Mouse (Mus musculus) intestine, embryonic 14.5 days (tissue): Measurements from ENCODE around the gene Irak3. TPM values are rescaled to one million over a fixed set of nuclear protein-coding genes. Genes with fewer than 3 reads are reported as not detected.

Source experiments
- ATAC-seq: fragments of 200-750 bp; cut with Nextera tagmentation; replicated peaks from 2 replicates; pipeline ENCODE4 v1.8.0; 2017; ENCODE audit warnings: low read depth, moderate number of reproducible peaks, moderate TSS enrichment, moderate library complexity; ENCODE audit not compliant: low FRiP score, low TSS enrichment
- DNase-seq: peaks from one replicate; pipeline ENCODE4 v3.0.0-alpha.2; 2018; ENCODE audit warnings: low spot score
- H3K27ac ChIP-seq: fragments of 300-500 bp; sonication (generic); 2 replicates; pipeline ENCODE4 v1.5.1; 2014; ENCODE audit warnings: low read depth, mild to moderate bottlenecking, control low read depth
- H3K27me3 ChIP-seq: fragments of 300-500 bp; sonication (generic); replicated peaks from 2 replicates; pipeline ENCODE4 v1.6.1; 2014; ENCODE audit warnings: low read length, control low read depth; ENCODE audit not compliant: control insufficient read depth, insufficient read depth
- H3K36me3 ChIP-seq: fragments of 300-500 bp; sonication (generic); 2 replicates; pipeline ENCODE4 v1.6.1; 2014; ENCODE audit warnings: low read length, control low read depth; ENCODE audit not compliant: control insufficient read depth, insufficient read depth
- H3K4me1 ChIP-seq: fragments of 300-500 bp; sonication (generic); replicated peaks from 2 replicates; pipeline ENCODE4 v1.6.1; 2014; ENCODE audit warnings: low read length, control low read depth, mixed read lengths; ENCODE audit not compliant: control insufficient read depth, insufficient read depth
- H3K4me2 ChIP-seq: fragments of 300-500 bp; sonication (generic); 2 replicates; pipeline ENCODE4 v1.6.1; 2014; ENCODE audit warnings: low read length
- H3K4me3 ChIP-seq: fragments of 300-500 bp; sonication (generic); 2 replicates; pipeline ENCODE4 v1.5.1; 2014; ENCODE audit warnings: low read depth, low read length, control low read depth, mixed read lengths
- H3K9ac ChIP-seq: fragments of 300-500 bp; sonication (generic); 2 replicates; pipeline ENCODE4 v1.6.1; 2014; ENCODE audit warnings: mild to moderate bottlenecking, low read length
- H3K9me3 ChIP-seq: fragments of 300-500 bp; sonication (generic); 2 replicates; pipeline ENCODE4 v1.6.1; 2016; ENCODE audit warnings: low read length, control low read depth; ENCODE audit not compliant: control insufficient read depth
- WGBS: fragments of 180-500 bp; shearing (Covaris S2); extraction: QIAGEN DNeasy Blood & Tissue Kit; methylation state at CpG from one replicate; pipeline ENCODE4 v1.1.7; 2014; 5-methylcytosine and 5-hydroxymethylcytosine counted together
- polyA plus RNA-seq: library from polyadenylated mRNA; unstranded; fragments of >200 nt; fragmentation: Nextera tagmentation; extraction: Ambion mirVana; gene quantifications from 2 replicates; pipeline ENCODE4 v1.2.1, GENCODE M21; 2014

The Irak3 gene
- polyA plus RNA-seq, 1 experiment from 2014 or later: 1.3 TPM

- WGBS: 91% methylated on average over 8 of the region's 8 CpGs
- no peak overlapping the region for H3K4me2 ChIP-seq
- H3K4me1 ChIP-seq: no peaks in the 10 kb centered on the region
- no peaks in the 10 kb centered on the region for H3K36me3 ChIP-seq
- no peak overlapping the region for H3K9ac ChIP-seq
- no peak overlapping the region for H3K27ac ChIP-seq
- ATAC-seq: no peak
- no peak overlapping the region for H3K4me3 ChIP-seq
- H3K27me3 ChIP-seq: no peaks in the 10 kb centered on the region
- DNase-seq: no peak
- no peaks in the 10 kb centered on the region for H3K9me3 ChIP-seq
These were observed 8.7 kb downstream of the Irak3 start for GRCm38 (mm10) chr10:120193255-120193654.

DNA sequence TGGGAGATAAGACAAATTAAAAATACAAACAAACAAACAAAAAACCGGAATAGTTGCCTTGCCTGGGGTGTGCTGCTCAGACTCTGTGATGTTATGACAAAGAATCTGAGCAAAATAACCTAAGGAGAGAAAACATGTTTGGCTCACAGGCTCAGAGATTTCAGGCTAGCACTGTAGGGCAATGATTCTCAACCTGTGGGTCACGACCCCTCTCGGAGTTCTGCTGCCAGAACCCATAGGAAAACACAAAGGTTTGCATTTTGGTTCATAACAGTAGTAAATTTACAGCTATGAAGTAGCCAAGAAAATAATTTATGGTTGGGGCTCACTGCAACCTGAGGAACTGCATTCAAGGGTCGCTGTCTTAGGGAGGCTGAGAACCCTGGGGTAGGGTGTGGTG, 9.7 kb downstream of the Irak3 start:
- ATAC-seq (no peak), DNase-seq (no peak)
- WGBS: 76% methylated on average over 4 of the region's 4 CpGs
- no peak overlapping the region for H3K4me3 ChIP-seq
- no peak overlapping the region for H3K9ac ChIP-seq
- H3K27me3 ChIP-seq: no peaks in the 10 kb centered on the region
- no peak overlapping the region for H3K27ac ChIP-seq
- no peaks in the 10 kb centered on the region for H3K36me3 ChIP-seq
- no peaks in the 10 kb centered on the region for H3K9me3 ChIP-seq
- no peaks in the 10 kb centered on the region for H3K4me1 ChIP-seq
- H3K4me2 ChIP-seq: no peak overlapping the region

- Histone ChIP-seq H3K27ac (no peak overlapping the region), H3K27me3 (no peaks in the 10 kb centered on the region), H3K4me2 (no peak overlapping the region), H3K4me3 (no peak overlapping the region), H3K36me3 (no peaks in the 10 kb centered on the region), H3K4me1 (no peaks in the 10 kb centered on the region), H3K9me3 (no peaks in the 10 kb centered on the region), H3K9ac (no peak overlapping the region)
- WGBS: 83% methylated on average over 6 of the region's 6 CpGs
- DNase-seq (no peak), ATAC-seq (no peak)
These were observed 10.8 kb downstream of the Irak3 start for GRCm38 (mm10) chr10:120191165-120191564.

DNA sequence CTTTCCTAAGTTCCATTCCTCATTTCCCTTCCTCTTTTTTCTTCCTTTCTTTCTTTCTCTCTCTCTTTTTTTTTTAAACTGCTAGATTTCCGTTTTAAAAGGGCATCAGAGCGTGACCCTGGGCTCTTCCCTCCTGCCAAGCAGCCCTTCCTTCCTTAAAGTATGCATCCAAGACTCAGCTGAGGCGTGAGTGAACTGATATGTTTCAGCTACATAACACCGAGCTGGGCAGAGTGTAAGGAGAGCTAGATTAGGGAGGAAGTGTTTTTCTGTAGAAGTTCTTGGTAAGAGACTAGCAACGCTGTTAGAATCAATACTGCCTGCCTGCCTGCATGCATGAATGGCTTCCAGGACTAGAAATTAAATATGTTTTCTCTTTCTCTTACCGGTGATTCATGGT, 12.1 kb downstream of the Irak3 start:
- H3K36me3 ChIP-seq: no peaks in the 10 kb centered on the region
- H3K4me1 ChIP-seq: no peaks in the 10 kb centered on the region
- ATAC-seq: no peak
- no peak overlapping the region for H3K4me2 ChIP-seq
- H3K27me3 ChIP-seq: no peaks in the 10 kb centered on the region
- H3K9me3 ChIP-seq: no peaks in the 10 kb centered on the region
- no peak overlapping the region for H3K4me3 ChIP-seq
- H3K27ac ChIP-seq: no peak overlapping the region
- no peak for DNase-seq
- no peak overlapping the region for H3K9ac ChIP-seq
- WGBS: 49% methylated on average over 6 of the region's 6 CpGs

GRCm38 (mm10) chr10:120189276-120189675, 12.7 kb downstream of the Irak3 start:
- no peak for DNase-seq
- no peak overlapping the region for H3K9ac ChIP-seq
- H3K27ac ChIP-seq: no peak overlapping the region
- no peaks in the 10 kb centered on the region for H3K9me3 ChIP-seq
- no peaks in the 10 kb centered on the region for H3K36me3 ChIP-seq
- H3K27me3 ChIP-seq: no peaks in the 10 kb centered on the region
- no peak overlapping the region for H3K4me3 ChIP-seq
- no peak overlapping the region for H3K4me2 ChIP-seq
- 71% methylated on average over 11 of the region's 11 CpGs for WGBS
- ATAC-seq: no peak
- no peaks in the 10 kb centered on the region for H3K4me1 ChIP-seq

- 50% methylated on average over 2 of the region's 2 CpGs for WGBS
- no peak for ATAC-seq
- H3K4me2 ChIP-seq: no peak overlapping the region
These were observed 13.4 kb downstream of the Irak3 start for GRCm38 (mm10) chr10:120188513-120188912.

DNA sequence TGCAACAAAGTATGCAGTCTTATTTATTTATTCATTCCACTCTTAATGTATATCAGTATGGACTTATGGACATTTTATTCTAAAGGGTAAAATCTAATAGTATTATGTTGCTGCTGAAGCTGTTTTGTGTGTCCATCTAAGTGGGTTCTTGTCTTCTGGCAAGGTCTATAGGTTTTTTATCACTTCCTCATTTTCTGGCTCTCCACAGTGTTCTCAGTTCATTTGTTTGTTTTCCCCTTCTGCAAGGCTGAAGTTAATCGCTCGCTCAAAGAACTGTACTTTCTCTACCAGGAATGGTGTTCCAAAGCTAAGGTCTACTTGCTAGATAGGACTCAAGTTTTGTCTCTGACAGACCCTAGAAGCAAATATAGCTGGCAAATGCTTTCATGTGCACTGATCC, 18.6 kb downstream of the Irak3 start:
- Histone ChIP-seq H3K9me3 (no peaks in the 10 kb centered on the region), H3K36me3 (no peaks in the 10 kb centered on the region)

More at GRCm38 (mm10) chr10:120188513-120188912, 13.4 kb downstream of the Irak3 start:
- no peaks in the 10 kb centered on the region for H3K4me1 ChIP-seq
- DNase-seq: no peak
- no peaks in the 10 kb centered on the region for H3K27me3 ChIP-seq
- no peaks in the 10 kb centered on the region for H3K36me3 ChIP-seq
- H3K9ac ChIP-seq: no peak overlapping the region
- H3K9me3 ChIP-seq: no peaks in the 10 kb centered on the region
- H3K4me3 ChIP-seq: no peak overlapping the region
- H3K27ac ChIP-seq: no peak overlapping the region

GRCm38 (mm10) chr10:120182887-120183286, 19.0 kb downstream of the Irak3 start:
- DNase-seq: no peak
- H3K9me3 ChIP-seq: no peaks in the 10 kb centered on the region
- no peaks in the 10 kb centered on the region for H3K36me3 ChIP-seq
- ATAC-seq: no peak
- H3K27me3 ChIP-seq: no peaks in the 10 kb centered on the region
- no peak overlapping the region for H3K4me2 ChIP-seq
- no peak overlapping the region for H3K9ac ChIP-seq
- WGBS: 95% methylated on average over 1 of the region's 1 CpGs
- no peak overlapping the region for H3K4me3 ChIP-seq
- H3K27ac ChIP-seq: no peak overlapping the region
- H3K4me1 ChIP-seq: no peaks in the 10 kb centered on the region

More for the DNA sequence above, 18.6 kb downstream of the Irak3 start:
- Histone ChIP-seq H3K9ac (no peak overlapping the region), H3K4me3 (no peak overlapping the region), H3K4me2 (no peak overlapping the region), H3K27ac (no peak overlapping the region), H3K27me3 (no peaks in the 10 kb centered on the region), H3K4me1 (no peaks in the 10 kb centered on the region)
- DNase-seq (no peak), ATAC-seq (no peak)
- 90% methylated on average over 2 of the region's 2 CpGs for WGBS

- no peak for DNase-seq
- H3K9ac ChIP-seq: no peak overlapping the region
- WGBS: 87% methylated on average over 15 of the region's 15 CpGs
- H3K4me2 ChIP-seq: no peak overlapping the region
- H3K36me3 ChIP-seq: no peaks in the 10 kb centered on the region
- H3K27ac ChIP-seq: no peak overlapping the region
- no peaks in the 10 kb centered on the region for H3K9me3 ChIP-seq
- H3K4me3 ChIP-seq: no peak overlapping the region
- H3K27me3 ChIP-seq: no peaks in the 10 kb centered on the region
- no peak for ATAC-seq
- no peaks in the 10 kb centered on the region for H3K4me1 ChIP-seq
These were observed 27.7 kb downstream of the Irak3 start for GRCm38 (mm10) chr10:120174192-120174705.
